Mouse (Mus musculus): ENCODE measurements around the gene Diras2. TPM values are rescaled to one million over a fixed set of nuclear protein-coding genes. Genes with fewer than 3 reads are reported as not detected.
A peak's percentile ranks its signal among the peaks of the same experiment; 100 is the strongest.

Gene Diras2
- total RNA-seq, 2 experiments from 2014 or later: 3.8 to 4.3 TPM

DNA sequence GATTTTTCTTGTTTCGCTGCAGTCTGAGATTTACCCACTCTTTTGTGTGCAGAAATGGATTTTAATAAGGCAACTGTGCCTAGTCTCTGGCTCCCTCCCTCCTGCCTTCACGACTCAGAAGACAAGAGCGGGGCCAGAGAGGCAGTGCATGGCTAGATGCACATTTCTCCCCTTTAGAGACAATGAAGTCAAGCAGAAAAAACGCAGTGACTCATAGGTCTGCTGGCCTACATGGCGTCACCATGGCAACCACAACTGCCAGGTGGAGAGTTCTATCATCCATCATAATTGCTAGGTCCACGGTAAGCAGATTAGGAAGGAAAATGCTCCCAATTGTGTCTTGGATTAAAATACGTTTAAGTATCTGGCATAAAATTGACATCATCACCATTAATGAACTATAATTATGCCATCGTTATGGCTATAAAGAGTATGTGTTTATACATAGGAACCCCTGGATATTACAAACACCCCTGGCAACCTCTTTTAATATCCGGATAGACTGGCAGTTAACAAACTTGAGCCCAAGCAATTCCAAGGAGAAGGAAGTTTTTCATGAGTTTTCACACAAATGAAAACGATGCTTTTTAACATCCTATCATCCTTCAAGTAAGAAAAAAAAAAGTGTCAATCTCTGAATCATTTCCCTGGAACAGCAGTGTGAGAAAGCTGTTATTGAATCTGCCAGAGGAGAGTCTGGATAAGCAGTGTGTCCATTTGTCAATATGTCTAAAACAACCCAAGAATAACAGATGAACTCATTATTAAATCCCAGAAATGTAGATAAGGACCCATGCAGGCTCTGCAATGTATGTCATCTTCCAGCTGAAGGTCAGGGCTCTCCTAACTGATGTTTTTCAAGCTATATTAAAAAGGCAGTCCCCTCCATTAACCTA, 61.0 kb downstream of the Diras2 start:
- peak; percentile 59 to 61 for DNase-seq

GRCm38 (mm10) chr13:52465141-52465540, 65.9 kb downstream of the Diras2 start:
- DNase-seq: no peak

DNA sequence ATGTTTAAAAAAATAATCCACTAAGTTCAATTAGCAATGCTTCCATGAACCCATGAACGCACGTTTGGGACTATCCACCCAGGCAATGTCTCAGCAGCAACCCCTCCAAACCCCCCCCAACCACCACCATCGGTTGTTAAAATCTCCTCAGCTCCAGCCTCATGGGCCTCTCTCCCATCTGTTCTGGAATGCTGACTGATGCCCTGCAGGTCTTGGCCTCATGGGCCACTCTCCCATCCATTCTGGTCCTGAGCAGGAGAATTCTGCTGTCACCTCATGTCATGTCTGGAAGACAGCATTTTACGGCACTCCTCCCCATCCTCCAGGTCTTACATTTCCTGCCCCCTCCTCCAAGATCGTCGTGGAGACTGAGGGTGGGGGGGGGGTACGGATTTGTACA, 71.1 kb downstream of the Diras2 start:
- DNase-seq: no peak

GRCm38 (mm10) chr13:52457889-52458324, 73.2 kb downstream of the Diras2 start:
- no peak for DNase-seq

- no peak for DNase-seq
These were observed 73.7 kb downstream of the Diras2 start for GRCm38 (mm10) chr13:52457177-52457888.

- DNase-seq: peak; percentile 21 to 47
These were observed 75.8 kb downstream of the Diras2 start for GRCm38 (mm10) chr13:52455329-52455728.

DNA sequence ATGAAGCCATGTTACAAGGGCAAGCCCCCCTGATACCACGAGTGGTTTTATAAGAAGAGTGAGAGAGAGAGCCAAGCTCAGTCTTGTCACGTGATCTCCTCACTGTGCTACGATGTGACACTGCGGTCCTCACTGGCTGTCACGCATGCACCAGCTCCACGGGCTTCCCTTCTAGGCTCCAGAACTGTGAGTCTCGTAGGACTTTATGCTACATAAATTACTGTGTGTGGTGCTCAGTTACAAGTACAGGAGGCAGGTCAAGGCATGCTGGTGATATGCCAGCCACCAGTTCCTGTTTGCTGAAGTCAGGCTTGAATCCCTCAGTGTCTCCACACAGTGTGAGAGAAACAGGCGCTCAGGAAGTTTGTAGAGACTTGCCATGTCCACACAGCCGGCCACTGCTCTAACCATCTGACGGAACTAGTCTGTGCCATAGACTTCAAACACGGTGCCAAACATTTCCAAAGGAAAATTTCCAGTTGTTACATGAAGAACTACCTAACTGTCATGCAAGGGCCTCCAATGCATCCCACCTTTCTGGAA, 76.3 kb downstream of the Diras2 start:
- DNase-seq: no peak

Other genes with a start within 250 kb of the Diras2 start
- 1 to 10 TPM; 3.1 to 6.6 TPM for gene Syk, start 51.9 kb upstream of the Diras2 start, total RNA-seq (2021)

Measured in adrenal gland, postnatal 36 days (tissue).